Mouse (Mus musculus) small intestine, adult 2 months (tissue): ENCODE measurements around the gene Trappc12. TPM values are rescaled to one million over a fixed set of nuclear protein-coding genes. Genes with fewer than 3 reads are reported as not detected.
A peak's percentile ranks its signal among the peaks of the same experiment; 100 is the strongest.

Experiments
- H3K27ac ChIP-seq: fragments of 200-500 bp; 2 replicates; pipeline ENCODE4 v1.5.1; 2012; ENCODE audit warnings: low read depth, low read length, control low read depth, inconsistent platforms; ENCODE audit not compliant: insufficient read depth
- H3K27me3 ChIP-seq: fragments of 200-500 bp; 2 replicates; pipeline ENCODE4 v1.6.1; 2012; ENCODE audit warnings: mild to moderate bottlenecking, moderate library complexity, low read length, inconsistent platforms; ENCODE audit not compliant: control insufficient read depth, insufficient read depth
- H3K36me3 ChIP-seq: fragments of 200-500 bp; 2 replicates; pipeline ENCODE4 v1.6.1; 2012; ENCODE audit warnings: mild to moderate bottlenecking, low read length, control low read depth, inconsistent platforms; ENCODE audit not compliant: control insufficient read depth, insufficient read depth
- H3K4me1 ChIP-seq: fragments of 200-500 bp; 2 replicates; pipeline ENCODE4 v1.6.1; 2012; ENCODE audit warnings: low read length, inconsistent platforms, mixed read lengths; ENCODE audit not compliant: control insufficient read depth, insufficient read depth, insufficient read length
- H3K4me3 ChIP-seq: fragments of 200-500 bp; 2 replicates; pipeline ENCODE4 v1.5.1; 2012; ENCODE audit warnings: low read depth, mild to moderate bottlenecking, control low read depth, inconsistent platforms, low read length, moderate library complexity
- CTCF ChIP-seq: fragments of 200-500 bp; IDR thresholded peaks from 2 replicates; pipeline ENCODE4 v1.5.1; 2012; ENCODE audit warnings: low read depth, mild to moderate bottlenecking, control low read depth, inconsistent platforms, low read length, moderate library complexity, mixed read lengths; ENCODE audit not compliant: insufficient replicate concordance, insufficient read length; ENCODE audit errors: extremely low read depth
- POLR2A ChIP-seq: fragments of 200-500 bp; IDR thresholded peaks from 2 replicates; pipeline ENCODE4 v1.6.1; 2012; ENCODE audit warnings: low read depth, mild to moderate bottlenecking, control low read depth, inconsistent platforms, low read length, moderate library complexity
- WGBS: fragments of 180-500 bp; shearing (Covaris S2); methylation state at CpG from one replicate; pipeline ENCODE4 v1.1.7; 2018; 5-methylcytosine and 5-hydroxymethylcytosine counted together
- polyA plus RNA-seq: library from polyadenylated mRNA; depleted of rRNA; stranded (reverse); fragments of >200 nt; gene quantifications from 2 replicates; pipeline ENCODE4 v1.2.3, GENCODE M21; 2012

The Trappc12 gene
- polyA plus RNA-seq, 1 experiment, result 15.2 TPM

DNA sequence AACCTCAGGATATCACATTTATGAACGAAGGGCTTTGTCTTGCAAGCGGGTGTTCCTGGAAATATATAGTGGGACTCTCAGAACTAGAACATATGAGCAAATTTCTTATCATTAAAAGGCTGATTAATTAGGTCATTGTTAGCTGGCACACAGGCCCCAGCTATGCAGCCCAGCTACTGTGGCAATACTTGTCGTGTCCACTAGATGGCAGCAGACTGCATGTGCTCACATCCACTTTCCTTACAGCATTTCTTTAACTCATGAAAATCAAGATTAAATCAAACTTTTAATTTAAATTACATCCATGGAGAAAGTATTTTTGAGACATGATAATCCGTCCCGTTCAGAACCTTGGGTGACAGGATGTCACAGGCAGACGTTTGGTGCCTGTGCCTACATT lies 50.6 kb downstream of the Trappc12 start:
- H3K4me1 ChIP-seq, result peaks cover 12% of the 10 kb centered on the region
- peak; percentile 79; the same call in 1 of the 2 replicates for TF ChIP-seq CTCF
- no peak for TF ChIP-seq POLR2A
- no peak overlapping the region for H3K27ac ChIP-seq
- 18% methylated on average over 6 of the region's 6 CpGs for WGBS
- H3K36me3 ChIP-seq, result peaks cover 14% of the 10 kb centered on the region; the same call in 1 of the 2 replicates
- H3K4me3 ChIP-seq, result no peak overlapping the region
- H3K27me3 ChIP-seq, result no peaks in the 10 kb centered on the region

DNA sequence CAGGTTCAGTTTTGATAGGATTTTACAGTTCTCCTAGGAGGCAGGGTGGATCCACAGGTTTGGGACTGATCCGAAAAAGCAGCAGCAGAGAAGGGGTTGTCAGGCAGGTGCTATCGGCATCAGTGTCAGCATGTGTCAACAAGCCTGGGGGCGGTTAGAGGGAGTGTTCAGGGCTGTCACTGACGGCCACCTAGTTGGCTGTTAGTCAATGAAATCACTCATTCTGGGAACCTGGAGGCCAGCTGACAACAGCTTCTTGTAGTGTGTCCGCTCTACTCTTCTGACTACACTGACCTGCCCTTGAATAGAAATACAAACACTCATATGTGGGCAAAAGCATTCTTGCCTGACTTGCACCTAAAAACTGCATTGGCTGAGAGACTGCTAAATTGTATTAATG lies 51.2 kb downstream of the Trappc12 start:
- Histone ChIP-seq H3K4me1 (peaks cover 12% of the 10 kb centered on the region), H3K27ac (no peak overlapping the region), H3K4me3 (no peak overlapping the region), H3K36me3 (peaks cover 15% of the 10 kb centered on the region; the same call in 1 of the 2 replicates), H3K27me3 (no peaks in the 10 kb centered on the region)
- TF ChIP-seq POLR2A (no peak), CTCF (no peak)
- 52% methylated on average over 5 of the region's 5 CpGs for WGBS

DNA sequence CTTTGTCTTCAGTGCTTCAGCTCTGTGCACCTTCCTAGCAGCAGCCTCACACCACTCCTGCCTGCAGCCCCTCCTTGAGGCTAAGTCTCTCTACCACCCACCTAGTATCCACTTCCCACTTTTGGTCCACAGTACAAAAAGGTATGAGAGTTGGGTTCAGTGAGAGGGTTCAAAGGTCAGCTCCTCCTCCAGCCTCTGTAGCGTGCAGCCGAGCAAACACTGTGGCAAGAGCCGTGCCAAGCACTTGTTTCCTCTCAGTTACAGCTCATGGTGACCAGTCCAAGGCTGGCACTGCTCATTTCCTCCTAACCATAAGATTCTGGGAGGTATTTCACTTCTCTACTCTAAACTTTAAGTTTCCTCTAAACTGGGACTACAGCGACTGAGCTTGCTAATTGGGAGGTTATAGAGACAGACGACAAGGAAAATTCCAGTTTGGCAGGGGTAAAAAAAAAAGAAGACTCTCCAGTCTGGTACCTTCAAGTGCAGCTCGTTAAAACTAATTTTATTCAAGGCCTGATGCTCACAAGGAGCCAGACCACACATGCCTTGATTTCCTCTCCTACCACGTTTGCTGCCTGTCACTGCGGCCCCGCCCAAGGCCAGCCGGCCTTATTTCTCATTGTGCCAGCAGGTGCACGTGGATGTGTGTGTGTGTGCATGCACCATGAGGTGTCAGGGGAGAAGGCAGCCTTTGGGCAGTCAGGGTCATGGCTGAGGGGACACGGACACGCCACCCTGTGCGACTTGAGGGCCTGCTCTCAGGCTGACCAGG lies 52.3 kb downstream of the Trappc12 start:
- 32% methylated on average over 14 of the region's 14 CpGs for WGBS
- Histone ChIP-seq H3K4me1 (peaks cover 12% of the 10 kb centered on the region), H3K4me3 (no peak overlapping the region), H3K27ac (no peak overlapping the region), H3K27me3 (no peaks in the 10 kb centered on the region), H3K36me3 (peaks cover 12% of the 10 kb centered on the region; the same call in 1 of the 2 replicates)
- TF ChIP-seq POLR2A (no peak), CTCF (no peak)

DNA sequence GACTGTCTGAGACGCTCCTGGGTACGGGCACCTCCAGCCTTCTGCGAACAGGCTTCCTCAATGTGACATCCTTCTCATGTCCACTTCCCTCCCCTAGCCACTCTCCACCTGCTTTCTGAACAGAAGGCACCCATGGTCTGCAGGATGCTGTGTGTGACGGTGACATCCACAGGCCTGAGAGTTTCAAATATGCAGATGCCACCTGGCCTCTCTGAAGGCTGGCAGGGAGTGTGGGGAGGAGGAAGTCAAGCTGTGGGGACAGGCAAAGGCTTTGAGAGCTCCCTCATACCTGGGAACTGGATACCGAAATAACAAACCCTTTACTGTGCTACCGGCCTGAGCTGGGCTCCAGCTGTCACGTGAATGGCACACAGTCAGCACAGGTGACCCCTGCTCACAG lies 55.5 kb downstream of the Trappc12 start:
- Histone ChIP-seq H3K27me3 (no peaks in the 10 kb centered on the region), H3K27ac (no peak overlapping the region), H3K4me1 (peaks cover 10% of the 10 kb centered on the region), H3K36me3 (peaks cover 20% of the 10 kb centered on the region; the same call in 1 of the 2 replicates), H3K4me3 (no peak overlapping the region)
- TF ChIP-seq CTCF (no peak), POLR2A (no peak)
- WGBS, result 92% methylated on average over 7 of the region's 7 CpGs

DNA sequence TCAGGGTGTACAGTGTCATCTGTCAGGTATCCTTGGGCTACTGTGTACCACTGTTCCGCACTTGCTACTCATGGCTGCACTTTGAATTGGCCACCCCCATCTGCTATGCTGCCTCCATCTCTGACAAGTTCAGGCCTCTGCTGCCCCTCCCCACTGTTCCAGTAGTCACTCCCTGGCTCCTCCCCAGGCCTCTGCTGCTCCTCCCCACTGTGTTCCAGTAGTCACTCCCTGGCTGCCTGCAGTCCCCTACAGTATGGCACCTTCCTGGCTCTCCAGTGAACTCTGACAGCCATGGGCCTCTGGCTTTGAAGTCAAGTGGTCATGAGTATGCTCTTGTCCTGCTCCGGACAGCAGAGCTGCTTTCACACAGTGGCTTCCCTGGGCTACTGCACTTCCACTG lies 56.0 kb downstream of the Trappc12 start:
- TF ChIP-seq CTCF (no peak), POLR2A (no peak)

DNA sequence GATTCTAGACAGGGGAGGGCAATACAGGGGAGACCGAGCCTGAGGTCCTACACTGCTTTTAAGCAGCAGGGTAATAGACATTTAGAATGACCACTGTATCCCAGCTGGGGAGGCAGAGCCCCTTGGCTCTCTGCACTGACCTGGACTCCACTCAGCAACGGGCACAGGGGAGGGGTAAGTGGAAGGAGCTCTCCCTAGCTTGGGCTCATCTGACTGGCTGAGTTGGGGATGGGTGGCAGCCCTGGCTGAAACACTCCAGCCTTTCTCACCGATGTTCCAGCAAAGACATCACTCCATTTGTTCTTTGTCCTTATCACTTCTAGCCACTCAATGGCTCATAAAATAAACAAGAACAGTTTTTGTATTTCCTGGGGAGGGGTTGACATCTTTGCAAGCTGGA lies 56.5 kb downstream of the Trappc12 start:
- Histone ChIP-seq H3K4me3 (no peak overlapping the region), H3K27me3 (no peaks in the 10 kb centered on the region), H3K4me1 (peaks cover 10% of the 10 kb centered on the region), H3K36me3 (peaks cover 26% of the 10 kb centered on the region; the same call in 1 of the 2 replicates), H3K27ac (no peak overlapping the region)
- 64% methylated on average over 3 of the region's 3 CpGs for WGBS
- TF ChIP-seq POLR2A (no peak), CTCF (no peak)

More for the DNA sequence above, 56.0 kb downstream of the Trappc12 start:
- H3K4me1 ChIP-seq, result peaks cover 10% of the 10 kb centered on the region
- H3K4me3 ChIP-seq, result no peak overlapping the region
- H3K36me3 ChIP-seq, result peaks cover 24% of the 10 kb centered on the region; the same call in 1 of the 2 replicates
- H3K27ac ChIP-seq, result no peak overlapping the region
- no peaks in the 10 kb centered on the region for H3K27me3 ChIP-seq
- 83% methylated on average over 2 of the region's 2 CpGs for WGBS

DNA sequence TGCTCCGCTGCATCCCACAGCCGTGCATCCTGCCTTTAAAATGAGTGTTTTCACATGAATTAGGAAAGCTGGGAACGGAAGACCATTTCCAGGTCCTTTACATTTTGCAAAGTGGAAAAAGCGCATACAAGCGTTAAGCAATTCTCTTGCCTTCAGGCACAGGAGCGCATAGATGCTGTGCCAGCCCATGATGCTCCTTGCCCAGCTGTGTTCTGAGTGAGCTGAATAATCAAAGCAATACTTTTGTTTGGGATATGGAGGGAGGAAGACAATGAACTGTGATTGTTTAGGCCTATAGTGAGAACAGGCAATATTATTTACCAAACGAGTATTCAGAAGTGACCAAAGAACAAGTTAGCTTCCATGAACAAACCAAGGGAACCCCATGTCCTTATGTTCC lies 59.5 kb downstream of the Trappc12 start:
- WGBS, result 96% methylated on average over 7 of the region's 7 CpGs

More for the DNA sequence above, 59.5 kb downstream of the Trappc12 start:
- Histone ChIP-seq H3K4me1 (peaks cover 2% of the 10 kb centered on the region; the same call in 1 of the 2 replicates), H3K27me3 (no peaks in the 10 kb centered on the region), H3K36me3 (peaks cover 23% of the 10 kb centered on the region; the same call in 1 of the 2 replicates), H3K4me3 (no peak overlapping the region), H3K27ac (no peak overlapping the region)
- TF ChIP-seq POLR2A (no peak), CTCF (no peak)
